In the genomic region with DNA sequence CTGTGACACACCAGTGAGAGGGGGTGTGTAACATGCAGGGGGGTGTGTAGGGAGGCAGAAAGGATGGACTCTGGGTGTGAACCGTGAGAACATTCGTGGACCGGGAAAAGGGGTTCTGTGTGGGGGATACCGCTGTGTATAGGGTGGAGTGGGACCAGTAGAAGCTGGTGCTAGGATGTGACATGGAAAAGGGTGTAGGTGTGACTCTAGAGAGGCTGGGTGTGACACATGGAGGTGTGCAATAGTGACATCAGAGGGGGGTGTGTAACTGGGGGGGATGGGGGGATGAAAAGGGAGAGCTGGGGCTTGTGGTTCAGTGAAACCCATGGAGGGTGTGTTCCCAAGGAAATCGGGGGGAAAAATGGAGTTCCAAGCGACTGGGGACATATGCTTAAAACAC, we compare ENCODE assay signal across 9 mouse cellular contexts. TPM values are rescaled to one million over a fixed set of nuclear protein-coding genes. Genes with fewer than 3 reads are reported as not detected.
DNase-seq lines count a peak whose midpoint lies in the region; ATAC-seq and TF ChIP-seq lines count a peak whose summit lies in the region.
"Had no signal": no experiment of that assay in that cellular context is flagged by ENCODE, and none has a peak within 500 bp of the region (broad histone marks: within the 10 kb centered on the region; RNA-seq: fewer than 3 reads in every experiment).

No protein-coding gene starts in this region.

- H3K27ac ChIP-seq in cerebellum, adult 2 months (ENCODE audit: insufficient read depth, low read length) = no peak overlapping the region
- H3K27ac ChIP-seq in lung, embryonic 16.5 days (ENCODE audit: low read length) = peak overlapping the region; percentile 47
- no peak overlapping the region for H3K27ac ChIP-seq in limb, embryonic 13.5 days
- H3K27ac ChIP-seq in stomach, embryonic 15.5 days = no peak overlapping the region

- no peaks in the 10 kb centered on the region for H3K27me3 ChIP-seq in cerebellum, adult 2 months (ENCODE audit: control insufficient read depth, insufficient read depth, low read length)
- H3K27me3 ChIP-seq in lung, embryonic 16.5 days (ENCODE audit: control insufficient read depth, insufficient read depth, low read depth, low read length) = peaks cover 30% of the 10 kb centered on the region
- peaks cover 83% of the 10 kb centered on the region for H3K27me3 ChIP-seq in limb, embryonic 13.5 days
- H3K27me3 ChIP-seq in stomach, embryonic 15.5 days (replicated peaks) = peaks cover 44% of the 10 kb centered on the region

- no peaks in the 10 kb centered on the region for H3K9me3 ChIP-seq in lung, embryonic 16.5 days (ENCODE audit: control insufficient read depth, low read length)
- H3K9me3 ChIP-seq in limb, embryonic 13.5 days = no peaks in the 10 kb centered on the region
- H3K9me3 ChIP-seq in stomach, embryonic 15.5 days = no peaks in the 10 kb centered on the region

- peak overlapping the region; percentile 82 for H3K4me2 ChIP-seq in lung, embryonic 16.5 days (ENCODE audit: low read depth, low read length)
- peak overlapping the region; percentile 90 for H3K4me2 ChIP-seq in limb, embryonic 13.5 days (replicated peaks)
- H3K4me2 ChIP-seq in stomach, embryonic 15.5 days = peak overlapping the region; percentile 94

- 25% methylated on average over 6 of the region's 6 CpGs for WGBS in cerebellum, adult 2 months
- 42% methylated on average over 6 of the region's 6 CpGs for WGBS in lung, embryonic 16.5 days
- WGBS in limb, embryonic 13.5 days = 49% methylated on average over 6 of the region's 6 CpGs
- WGBS in stomach, embryonic 15.5 days = 43% methylated on average over 6 of the region's 6 CpGs

- no peak for TF ChIP-seq CTCF in cerebellum, adult 2 months (IDR thresholded peaks at IDR 0.05; ENCODE audit: borderline replicate concordance, insufficient read depth, low read depth, low read length)

- no peak overlapping the region for H3K9ac ChIP-seq in lung, embryonic 16.5 days (ENCODE audit: low read length)
- no peak overlapping the region for H3K9ac ChIP-seq in limb, embryonic 13.5 days
- no peak overlapping the region for H3K9ac ChIP-seq in stomach, embryonic 15.5 days

- no peak for DNase-seq in cerebellum, adult 2 months
- no peak for DNase-seq in cerebellum, postnatal 14 days
- no peak for DNase-seq in lung, postnatal 10 days
- DNase-seq in left cerebral cortex, adult 9 months (ENCODE audit: low spot score in 2 of 2) = no peak
- DNase-seq in thymus, postnatal 14 days = no peak

- ATAC-seq in lung, embryonic 16.5 days (ENCODE audit: low read depth) = no peak
- 0 out of 2 replicates have a peak, but pooled peaks have one; percentile 20 for ATAC-seq in limb, embryonic 13.5 days (ENCODE audit: low FRiP score, low read depth)
- no peak for ATAC-seq in stomach, embryonic 15.5 days (ENCODE audit: insufficient read depth, low FRiP score, low read depth)

- no peaks in the 10 kb centered on the region for H3K36me3 ChIP-seq in lung, embryonic 16.5 days (ENCODE audit: control insufficient read depth, insufficient read depth, low read length)
- no peaks in the 10 kb centered on the region for H3K36me3 ChIP-seq in limb, embryonic 13.5 days
- no peaks in the 10 kb centered on the region for H3K36me3 ChIP-seq in stomach, embryonic 15.5 days

- no peak for TF ChIP-seq POLR2A in cerebellum, adult 2 months (IDR thresholded peaks at IDR 0.05; ENCODE audit: borderline replicate concordance, insufficient read depth, low read length)

- peaks cover 17% of the 10 kb centered on the region for H3K4me1 ChIP-seq in cerebellum, adult 2 months (ENCODE audit: control insufficient read depth, insufficient read depth, low read length)
- H3K4me1 ChIP-seq in lung, embryonic 16.5 days (replicated peaks; ENCODE audit: control insufficient read depth, insufficient read depth, low read length) = peaks cover 6% of the 10 kb centered on the region
- H3K4me1 ChIP-seq in limb, embryonic 13.5 days = peaks cover 10% of the 10 kb centered on the region
- peaks cover 9% of the 10 kb centered on the region for H3K4me1 ChIP-seq in stomach, embryonic 15.5 days

- H3K4me3 ChIP-seq in cerebellum, adult 2 months (replicated peaks; ENCODE audit: insufficient read depth, low read depth, low read length) = peak overlapping the region; percentile 71
- peak overlapping the region; percentile 61 for H3K4me3 ChIP-seq in lung, embryonic 16.5 days (ENCODE audit: low read length)
- H3K4me3 ChIP-seq in limb, embryonic 13.5 days = peak overlapping the region; percentile 51
- H3K4me3 ChIP-seq in stomach, embryonic 15.5 days (replicated peaks) = peak overlapping the region; percentile 51
- H3K4me3 ChIP-seq: erythroblast, embryonic 14.5 days had no signal

RNA-seq across cellular contexts. Expression of a gene that starts 1.2 kb away (rescaled TPM):
- 12.8 and 14.5 TPM in 2 replicates for polyA plus RNA-seq in cerebellum, adult 2 months (2012; rRNA removed)
- 0.89 and 0.99 TPM in 2 replicates for polyA plus RNA-seq in lung, embryonic 16.5 days (2015; fragmentation: Nextera tagmentation; extraction: Ambion mirVana)
- 0.33 and 0.41 TPM in 2 replicates for polyA plus RNA-seq in limb, embryonic 13.5 days (2015; fragmentation: Nextera tagmentation; extraction: Ambion mirVana)
- 0.63 TPM in 2 replicates for polyA plus RNA-seq in stomach, embryonic 15.5 days (2015; fragmentation: Nextera tagmentation; extraction: Ambion mirVana)
- polyA plus RNA-seq: erythroblast, embryonic 14.5 days had no signal

RNA-seq across cellular contexts. Expression of a gene that starts 16.7 kb away (rescaled TPM):
- 16.3 and 17.6 TPM in 2 replicates for polyA plus RNA-seq in cerebellum, adult 2 months (2012; rRNA removed)
- polyA plus RNA-seq in lung, embryonic 16.5 days (2015; fragmentation: Nextera tagmentation; extraction: Ambion mirVana) = 30.8 and 32.7 TPM in 2 replicates
- polyA plus RNA-seq in limb, embryonic 13.5 days (2015; fragmentation: Nextera tagmentation; extraction: Ambion mirVana) = 32.8 and 34.6 TPM in 2 replicates
- 26.1 and 29.2 TPM in 2 replicates for polyA plus RNA-seq in stomach, embryonic 15.5 days (2015; fragmentation: Nextera tagmentation; extraction: Ambion mirVana)

RNA-seq across cellular contexts. Expression of a gene that starts 55.8 kb away (rescaled TPM):
- 17.3 TPM in 2 replicates for polyA plus RNA-seq in cerebellum, adult 2 months (2012; rRNA removed)
- polyA plus RNA-seq in lung, embryonic 16.5 days (2015; fragmentation: Nextera tagmentation; extraction: Ambion mirVana) = 12.5 and 18.1 TPM in 2 replicates
- polyA plus RNA-seq in limb, embryonic 13.5 days (2015; fragmentation: Nextera tagmentation; extraction: Ambion mirVana) = 0.74 and 1.0 TPM in 2 replicates
- polyA plus RNA-seq in stomach, embryonic 15.5 days (2015; fragmentation: Nextera tagmentation; extraction: Ambion mirVana) = 58.2 and 79.2 TPM in 2 replicates
